Mouse (Mus musculus): ENCODE data around the gene Dcun1d4.
A peak's percentile ranks its signal among the peaks of the same experiment; 100 is the strongest.
"Not testable (repeated sequence)": the region's sequence is repeated elsewhere in the genome, so short reads cannot be mapped to it uniquely, and the experiment has no call there.

The Dcun1d4 gene

GRCm38 (mm10) chr5:73480700-73481099, at the start of gene Dcun1d4:
Dcun1d4 (plus strand) TSS chr5:73481000.
- no peak for DNase-seq (ENCODE audit: low spot score in 2 of 2)

GRCm38 (mm10) chr5:73431581-73431980, 49.2 kb upstream of the Dcun1d4 start:
- DNase-seq (ENCODE audit: low spot score in 2 of 2): peak; percentile 90 to 92

GRCm38 (mm10) chr5:73432805-73433204, 48.0 kb upstream of the Dcun1d4 start:
- DNase-seq (ENCODE audit: low spot score in 2 of 2): no peak

- DNase-seq (ENCODE audit: low spot score in 2 of 2): no peak
Measured at GRCm38 (mm10) chr5:73434764-73435163, 46.0 kb upstream of the Dcun1d4 start.

- no peak for DNase-seq (ENCODE audit: low spot score in 2 of 2)
Measured at GRCm38 (mm10) chr5:73442176-73442575, 38.6 kb upstream of the Dcun1d4 start.

GRCm38 (mm10) chr5:73450276-73450675, 30.5 kb upstream of the Dcun1d4 start:
- DNase-seq (ENCODE audit: low spot score in 2 of 2): no peak

GRCm38 (mm10) chr5:73454502-73455306, 26.1 kb upstream of the Dcun1d4 start:
- DNase-seq (ENCODE audit: low spot score in 2 of 2): no peak

GRCm38 (mm10) chr5:73455307-73455687, 25.5 kb upstream of the Dcun1d4 start:
- no peak for DNase-seq (ENCODE audit: low spot score in 2 of 2)

- no peak for DNase-seq (ENCODE audit: low spot score in 2 of 2)
Measured at GRCm38 (mm10) chr5:73468462-73469433, 12.1 kb upstream of the Dcun1d4 start.

GRCm38 (mm10) chr5:73474412-73475405, 6.1 kb upstream of the Dcun1d4 start:
- no peak for DNase-seq (ENCODE audit: low spot score in 2 of 2)

- no peak for DNase-seq (ENCODE audit: low spot score in 2 of 2)
Measured at GRCm38 (mm10) chr5:73481401-73481800, 601 bp downstream of the Dcun1d4 start.

GRCm38 (mm10) chr5:73482381-73482780, 1.6 kb downstream of the Dcun1d4 start:
- not testable (repeated sequence) for DNase-seq (ENCODE audit: low spot score in 2 of 2)

GRCm38 (mm10) chr5:73484016-73484615, 3.3 kb downstream of the Dcun1d4 start:
- no peak for DNase-seq (ENCODE audit: low spot score in 2 of 2)

GRCm38 (mm10) chr5:73486451-73486850, 5.7 kb downstream of the Dcun1d4 start:
- DNase-seq (ENCODE audit: low spot score in 2 of 2): no peak

- peak in 1 of 2 experiments; percentile 55 for DNase-seq (ENCODE audit: low spot score in 2 of 2)
Measured at GRCm38 (mm10) chr5:73489915-73490314, 9.1 kb downstream of the Dcun1d4 start.

GRCm38 (mm10) chr5:73490596-73491073, 9.8 kb downstream of the Dcun1d4 start:
- DNase-seq (ENCODE audit: low spot score in 2 of 2): peak; percentile 100

- no peak for DNase-seq (ENCODE audit: low spot score in 2 of 2)
Measured at GRCm38 (mm10) chr5:73491074-73491836, 10.5 kb downstream of the Dcun1d4 start.

- DNase-seq (ENCODE audit: low spot score in 2 of 2): peak; percentile 95 to 97
Measured at GRCm38 (mm10) chr5:73491837-73492720, 11.3 kb downstream of the Dcun1d4 start.

- no peak for DNase-seq (ENCODE audit: low spot score in 2 of 2)
Measured at GRCm38 (mm10) chr5:73497401-73497800, 16.6 kb downstream of the Dcun1d4 start.
